Mouse (Mus musculus) heart, embryonic 11.5 days (tissue): ENCODE results near the gene Hibch. TPM values are rescaled to one million over a fixed set of nuclear protein-coding genes. Genes with fewer than 3 reads are reported as not detected.

ENCODE experiments used
- ATAC-seq: fragments of 200-750 bp; cut with Nextera tagmentation; replicated peaks from 2 replicates; pipeline ENCODE4 v1.8.0; 2017; ENCODE audit warnings: moderate library complexity; ENCODE audit not compliant: insufficient number of reproducible peaks, low FRiP score, low TSS enrichment
- H3K27ac ChIP-seq: fragments of 300-500 bp; sonication (generic); 2 replicates; pipeline ENCODE4 v1.5.1; 2014; ENCODE audit warnings: mild to moderate bottlenecking, low read depth, low read length
- H3K27me3 ChIP-seq: fragments of 300-500 bp; sonication (generic); 2 replicates; pipeline ENCODE4 v1.6.1; 2014; ENCODE audit warnings: mild to moderate bottlenecking, low read length, mixed read lengths; ENCODE audit not compliant: control insufficient read depth, insufficient read depth
- H3K36me3 ChIP-seq: fragments of 300-500 bp; sonication (generic); 2 replicates; pipeline ENCODE4 v1.6.1; 2014; ENCODE audit warnings: mild to moderate bottlenecking, low read length, moderate library complexity, mixed read lengths; ENCODE audit not compliant: control insufficient read depth, insufficient read depth
- H3K4me1 ChIP-seq: fragments of 300-500 bp; sonication (generic); 2 replicates; pipeline ENCODE4 v1.6.1; 2014; ENCODE audit warnings: low read length; ENCODE audit not compliant: control insufficient read depth, insufficient read depth
- H3K4me2 ChIP-seq: fragments of 300-500 bp; sonication (generic); 2 replicates; pipeline ENCODE4 v1.6.1; 2014; ENCODE audit warnings: mild to moderate bottlenecking, moderate library complexity
- H3K4me3 ChIP-seq: fragments of 300-500 bp; sonication (generic); 2 replicates; pipeline ENCODE4 v1.5.1; 2014; ENCODE audit warnings: low read depth, low read length
- H3K9ac ChIP-seq: fragments of 300-500 bp; sonication (generic); 2 replicates; pipeline ENCODE4 v1.6.1; 2014; ENCODE audit warnings: mild to moderate bottlenecking, low read depth, low read length, moderate library complexity
- H3K9me3 ChIP-seq: fragments of 300-500 bp; sonication (generic); replicated peaks from 2 replicates; pipeline ENCODE4 v1.6.1; 2016; ENCODE audit warnings: low read length; ENCODE audit not compliant: control insufficient read depth
- WGBS: fragments of 180-500 bp; shearing (Covaris S2); extraction: QIAGEN DNeasy Blood & Tissue Kit; methylation state at CpG from one replicate; pipeline ENCODE4 v1.1.7; 2014; ENCODE audit not compliant: insufficient replicate concordance; 5-methylcytosine and 5-hydroxymethylcytosine counted together
- polyA plus RNA-seq: library from polyadenylated mRNA; unstranded; fragments of >200 nt; fragmentation: Nextera tagmentation; extraction: Ambion mirVana; gene quantifications from 2 replicates; pipeline ENCODE4 v1.2.1, GENCODE M21; 2014

The Hibch gene
- polyA plus RNA-seq, 1 experiment from 2014 or later = 35.3 TPM

GRCm38 (mm10) chr1:52808456-52808855 is 36.3 kb upstream of the Hibch start:
- no peak for ATAC-seq
- Histone ChIP-seq H3K9ac (no peak overlapping the region), H3K27me3 (no peaks in the 10 kb centered on the region), H3K4me1 (no peaks in the 10 kb centered on the region), H3K27ac (no peak overlapping the region), H3K4me2 (no peak overlapping the region), H3K36me3 (peaks cover 3% of the 10 kb centered on the region; the same call in 1 of the 2 replicates), H3K9me3 (no peaks in the 10 kb centered on the region), H3K4me3 (no peak overlapping the region)
- 65% methylated on average over 6 of the region's 6 CpGs for WGBS

DNA sequence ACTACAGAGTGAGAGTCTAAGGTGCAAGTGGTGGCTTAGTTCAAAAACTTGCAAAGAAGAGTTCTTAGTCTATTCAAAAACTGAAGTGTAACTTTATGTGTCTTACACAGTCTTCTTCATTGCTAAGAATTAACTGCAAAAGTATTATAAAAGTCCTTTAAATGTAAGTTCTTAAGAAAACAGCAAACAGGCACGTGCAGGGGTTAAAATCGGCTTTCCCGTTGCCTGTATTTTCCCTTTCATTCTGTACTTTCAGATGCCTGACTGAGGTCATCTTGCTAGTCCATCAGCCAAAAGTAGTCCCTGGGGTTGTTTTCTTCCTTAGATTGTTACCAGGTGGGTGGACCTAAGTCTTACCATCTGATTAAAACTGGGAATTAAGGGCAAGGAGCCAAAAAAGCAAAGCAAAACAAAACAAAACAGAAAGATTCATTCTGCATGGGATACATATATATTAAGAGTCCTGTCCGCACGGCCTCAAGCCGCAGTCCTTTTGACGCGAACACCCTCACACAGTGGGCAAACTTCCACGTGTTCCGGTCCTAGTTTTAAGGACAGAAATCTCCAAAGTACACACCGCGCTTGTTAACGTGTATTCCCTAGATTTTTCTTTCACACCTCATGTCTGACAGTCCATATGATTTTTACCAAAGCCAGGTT is 28.4 kb upstream of the Hibch start:
- no peaks in the 10 kb centered on the region for H3K36me3 ChIP-seq
- ATAC-seq = no peak
- WGBS = 59% methylated on average over 13 of the region's 13 CpGs
- no peaks in the 10 kb centered on the region for H3K4me1 ChIP-seq
- no peak overlapping the region for H3K27ac ChIP-seq
- peak overlapping the region; percentile 90 for H3K4me2 ChIP-seq
- peak overlapping the region; percentile 80 for H3K4me3 ChIP-seq
- H3K9ac ChIP-seq = no peak overlapping the region
- no peaks in the 10 kb centered on the region for H3K27me3 ChIP-seq
- no peaks in the 10 kb centered on the region for H3K9me3 ChIP-seq

DNA sequence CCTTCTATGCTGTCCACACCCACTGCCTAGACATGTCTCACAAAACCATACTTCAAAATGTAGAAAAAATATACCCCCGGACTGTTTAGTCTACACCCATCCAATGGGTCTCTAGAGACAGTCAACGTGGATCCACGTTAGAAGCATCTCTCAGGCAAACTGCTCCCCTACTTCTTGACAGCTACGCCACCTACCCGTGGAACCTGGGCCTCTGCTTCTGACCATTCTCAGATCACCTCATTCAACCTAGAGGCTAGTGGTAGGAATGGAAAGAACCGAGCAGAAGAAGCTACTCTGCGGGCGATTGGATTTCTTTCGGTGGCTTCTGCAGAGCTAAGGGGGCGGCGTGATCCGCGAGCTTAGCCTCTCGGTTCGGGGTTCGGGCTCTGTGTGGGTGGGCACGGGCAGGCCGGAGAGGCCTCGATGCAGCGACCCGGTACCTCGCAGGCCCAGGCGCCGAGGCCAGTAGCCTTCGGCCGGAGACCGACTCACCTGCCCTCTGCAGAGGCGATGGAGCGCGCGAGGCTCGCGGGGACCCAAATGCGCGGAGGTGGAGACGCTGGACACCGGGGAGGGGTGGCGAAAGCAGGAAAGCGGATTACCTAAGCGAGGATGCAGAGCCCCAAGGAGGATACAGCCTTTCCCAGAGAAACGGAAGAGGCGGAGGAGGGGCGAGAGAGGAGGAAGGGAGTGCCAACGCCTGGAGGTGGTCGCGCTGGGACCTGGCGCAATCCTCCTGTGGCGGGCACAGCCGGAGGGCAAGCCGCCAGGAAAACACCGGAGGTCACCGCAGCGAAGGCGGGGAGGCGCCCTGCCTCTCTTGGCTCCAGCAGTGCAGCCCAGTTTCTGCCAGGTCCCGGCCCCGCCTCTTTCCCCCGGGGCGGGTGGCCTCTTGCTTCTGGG is 27.6 kb upstream of the Hibch start, which contains the start of gene Inpp1:
Gene Inpp1, minus strand, starts transcription at position 779 of the 903 bp plus-strand sequence.
- H3K4me2 ChIP-seq = peak within 1 kb of the TSS; percentile 90
- no peaks in the 10 kb centered on the region for H3K4me1 ChIP-seq
- WGBS = 1% methylated on average over 58 of the region's 59 CpGs
- H3K36me3 ChIP-seq = no peaks in the 10 kb centered on the region
- H3K9me3 ChIP-seq = no peaks in the 10 kb centered on the region
- peak; percentile 78 for ATAC-seq
- no peaks in the 10 kb centered on the region for H3K27me3 ChIP-seq
- H3K4me3 ChIP-seq = peak within 1 kb of the TSS; percentile 80
- peak within 1 kb of the TSS; percentile 55; the same call in 1 of the 2 replicates for H3K27ac ChIP-seq
- peak within 1 kb of the TSS; percentile 82 for H3K9ac ChIP-seq

DNA sequence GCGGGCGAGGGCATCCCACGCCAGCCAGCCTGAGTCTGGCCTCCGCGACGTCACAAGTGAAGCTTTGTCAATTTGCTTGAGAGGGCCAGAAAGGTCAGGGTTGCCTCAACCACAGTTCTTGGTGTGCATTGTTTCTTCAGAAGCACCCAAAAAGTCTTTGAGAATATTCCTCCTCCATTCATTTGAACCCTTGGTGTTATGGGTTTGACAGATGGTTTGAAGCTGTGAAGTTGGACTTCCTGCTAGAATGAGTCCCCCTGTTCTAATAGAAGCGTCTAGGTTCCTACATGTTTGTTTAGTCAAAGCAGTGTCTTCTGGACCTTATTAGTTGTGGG is 26.9 kb upstream of the Hibch start:
- Histone ChIP-seq H3K4me2 (peak overlapping the region; percentile 90), H3K4me1 (no peaks in the 10 kb centered on the region), H3K36me3 (no peaks in the 10 kb centered on the region), H3K27me3 (no peaks in the 10 kb centered on the region), H3K9me3 (no peaks in the 10 kb centered on the region), H3K4me3 (peak overlapping the region; percentile 80), H3K27ac (no peak overlapping the region), H3K9ac (peak overlapping the region; percentile 82)
- 6% methylated on average over 7 of the region's 7 CpGs for WGBS
- ATAC-seq = no peak

DNA sequence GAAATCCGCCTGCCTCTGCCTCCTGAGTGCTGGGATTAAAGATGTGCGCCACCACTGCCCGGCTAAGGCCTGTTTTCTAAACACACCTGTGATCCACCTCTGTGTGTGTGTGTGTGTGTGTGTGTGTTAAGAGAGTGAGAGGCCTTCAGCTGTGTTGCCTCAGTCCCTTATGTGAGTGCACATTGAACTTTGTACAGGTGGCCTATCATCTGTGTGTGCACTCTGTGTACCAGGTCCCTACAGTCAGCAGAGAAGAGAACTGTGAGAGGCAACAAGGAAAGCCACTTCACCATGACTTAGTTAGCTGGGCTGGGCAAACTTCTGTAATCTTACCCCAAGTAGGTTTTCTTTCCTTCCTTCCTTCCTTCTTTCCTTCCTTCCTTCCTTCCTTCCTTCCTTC is 5.6 kb upstream of the Hibch start:
- no peaks in the 10 kb centered on the region for H3K4me1 ChIP-seq
- no peaks in the 10 kb centered on the region for H3K27me3 ChIP-seq
- 88% methylated on average over 3 of the region's 3 CpGs for WGBS
- no peak overlapping the region for H3K4me2 ChIP-seq
- H3K4me3 ChIP-seq = no peak overlapping the region
- no peak for ATAC-seq
- H3K27ac ChIP-seq = no peak overlapping the region
- H3K36me3 ChIP-seq = no peaks in the 10 kb centered on the region
- no peak overlapping the region for H3K9ac ChIP-seq
- no peaks in the 10 kb centered on the region for H3K9me3 ChIP-seq

DNA sequence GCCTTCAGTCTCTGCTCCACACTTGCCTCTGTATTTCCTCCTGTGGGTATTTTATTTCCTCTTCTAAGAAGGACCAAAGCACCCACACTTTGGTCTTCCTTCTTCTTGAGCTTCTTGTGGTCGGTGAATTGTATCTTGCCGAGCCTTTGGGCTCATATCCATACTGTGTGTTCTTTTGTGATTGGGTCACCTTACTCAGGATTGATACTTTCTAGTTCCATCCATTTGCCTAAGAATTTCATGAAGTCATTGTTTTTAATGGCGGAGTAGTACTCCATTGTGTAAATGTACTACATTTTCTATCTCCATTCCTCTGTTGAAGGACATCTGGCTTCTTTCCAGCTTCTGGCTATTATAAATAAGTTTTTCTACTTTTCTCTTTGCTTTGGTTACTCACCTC is 375 bp upstream of the Hibch start:
- peak overlapping the region; percentile 72 for H3K4me3 ChIP-seq
- peak overlapping the region; percentile 57; the same call in 1 of the 2 replicates for H3K27ac ChIP-seq
- H3K27me3 ChIP-seq = no peaks in the 10 kb centered on the region
- 12% methylated on average over 3 of the region's 3 CpGs for WGBS
- no peak overlapping the region for H3K9ac ChIP-seq
- no peak for ATAC-seq
- peak overlapping the region; percentile 79 for H3K4me2 ChIP-seq
- H3K9me3 ChIP-seq = no peaks in the 10 kb centered on the region
- no peaks in the 10 kb centered on the region for H3K36me3 ChIP-seq
- H3K4me1 ChIP-seq = no peaks in the 10 kb centered on the region

- Histone ChIP-seq H3K9ac (no peak overlapping the region), H3K4me1 (no peaks in the 10 kb centered on the region), H3K4me3 (no peak overlapping the region), H3K27me3 (no peaks in the 10 kb centered on the region), H3K27ac (no peak overlapping the region), H3K36me3 (no peaks in the 10 kb centered on the region), H3K9me3 (no peaks in the 10 kb centered on the region), H3K4me2 (no peak overlapping the region)
- WGBS = 77% methylated on average over 4 of the region's 4 CpGs
- ATAC-seq = no peak
Measured at GRCm38 (mm10) chr1:52846556-52846955, 1.8 kb downstream of the Hibch start.

- Histone ChIP-seq H3K4me2 (no peak overlapping the region), H3K9me3 (no peaks in the 10 kb centered on the region), H3K36me3 (no peaks in the 10 kb centered on the region), H3K27ac (no peak overlapping the region), H3K27me3 (no peaks in the 10 kb centered on the region), H3K9ac (no peak overlapping the region), H3K4me3 (no peak overlapping the region), H3K4me1 (no peaks in the 10 kb centered on the region)
- ATAC-seq = no peak
- WGBS = 62% methylated on average over 4 of the region's 4 CpGs
Measured at GRCm38 (mm10) chr1:52849422-52849821, 4.7 kb downstream of the Hibch start.
